ENCODE assay signal across 21 mouse cellular contexts in the genomic region with DNA sequence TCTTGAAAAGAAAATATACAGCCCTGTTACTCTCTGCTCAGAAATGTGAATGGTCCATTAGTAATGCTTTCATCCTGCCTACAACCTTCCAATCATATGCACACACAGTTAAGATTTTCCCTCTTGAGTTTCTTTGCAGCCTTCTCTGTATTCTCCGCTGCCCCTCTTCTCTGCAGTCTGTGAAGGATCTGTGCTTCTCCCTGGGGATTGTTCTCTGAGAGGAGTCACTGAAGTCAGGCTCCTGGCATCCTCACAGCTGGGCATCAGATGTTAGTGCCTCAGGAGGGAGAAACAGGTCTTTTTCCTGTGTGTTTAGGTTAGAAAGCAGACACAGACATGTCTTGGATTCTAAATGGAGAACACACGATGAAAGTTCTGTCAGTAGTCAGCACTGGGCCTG.
DNase-seq lines count a peak whose midpoint lies in the region; ATAC-seq lines count a peak whose summit lies in the region.
"Had no signal": no experiment of that assay in that cellular context is flagged by ENCODE, and none has a peak within 500 bp of the region (broad histone marks: within the 10 kb centered on the region; RNA-seq: fewer than 3 reads in every experiment).

No protein-coding gene starts in this region.

- no peaks in the 10 kb centered on the region for H3K27me3 ChIP-seq in hindbrain, embryonic 10.5 days (ENCODE audit: insufficient read depth, poor library complexity, severe bottlenecking)
- H3K27me3 ChIP-seq in hindbrain, embryonic 13.5 days, result no peaks in the 10 kb centered on the region
- H3K27me3 ChIP-seq in midbrain, embryonic 14.5 days (ENCODE audit: control insufficient read depth, insufficient read depth, low read length), result no peaks in the 10 kb centered on the region
- no peaks in the 10 kb centered on the region for H3K27me3 ChIP-seq in midbrain, embryonic 11.5 days (ENCODE audit: control insufficient read depth, insufficient read depth, low read length)
- H3K27me3 ChIP-seq: embryonic facial prominence, embryonic 12.5 days; forebrain, embryonic 12.5 days; heart, embryonic 15.5 days had no signal

- H3K4me2 ChIP-seq in hindbrain, embryonic 13.5 days, result no peak overlapping the region
- no peak overlapping the region for H3K4me2 ChIP-seq in midbrain, embryonic 14.5 days (ENCODE audit: low read length)
- H3K4me2 ChIP-seq in midbrain, embryonic 11.5 days, result no peak overlapping the region
- H3K4me2 ChIP-seq: embryonic facial prominence, embryonic 12.5 days; forebrain, embryonic 12.5 days; heart, embryonic 11.5 days; heart, embryonic 15.5 days had no signal

- 54% methylated on average over 2 of the region's 2 CpGs for WGBS in hindbrain, embryonic 10.5 days
- 64% methylated on average over 2 of the region's 2 CpGs for WGBS in hindbrain, embryonic 13.5 days
- WGBS in midbrain, embryonic 14.5 days, result 71% methylated on average over 2 of the region's 2 CpGs
- WGBS in midbrain, embryonic 11.5 days, result 59% methylated on average over 2 of the region's 2 CpGs

- DNase-seq in hindbrain, embryonic 10.5 days (ENCODE audit: low spot score), result peak; percentile 4
- DNase-seq in midbrain, embryonic 14.5 days, result peak; percentile 2
- no peak for DNase-seq in midbrain, embryonic 11.5 days (ENCODE audit: low spot score, missing footprints)
- peak; percentile 44 for DNase-seq in embryo, embryonic 11 days
- no peak for DNase-seq in gastrocnemius, adult 8-10 months (ENCODE audit: low spot score in 2 of 2)
- no peak for DNase-seq in layer of hippocampus, adult 9-11 months
- DNase-seq: adrenal gland, postnatal 14 days; cerebellum, adult 18-20 months; cerebellum, adult 9-11 months; gastrocnemius, postnatal 14 days; heart, adult 2 months; heart, postnatal 14 days had no signal

- H3K4me3 ChIP-seq in hindbrain, embryonic 10.5 days, result no peak overlapping the region
- no peak overlapping the region for H3K4me3 ChIP-seq in hindbrain, embryonic 13.5 days
- H3K4me3 ChIP-seq in midbrain, embryonic 14.5 days (replicated peaks; ENCODE audit: low read depth, low read length), result no peak overlapping the region
- H3K4me3 ChIP-seq in midbrain, embryonic 11.5 days (ENCODE audit: low read depth, low read length), result no peak overlapping the region
- H3K4me3 ChIP-seq: embryonic facial prominence, embryonic 12.5 days; forebrain, embryonic 12.5 days; heart, adult 2 months; heart, embryonic 15.5 days had no signal

- H3K9me3 ChIP-seq in hindbrain, embryonic 10.5 days, result no peaks in the 10 kb centered on the region
- H3K9me3 ChIP-seq in hindbrain, embryonic 13.5 days, result no peaks in the 10 kb centered on the region
- H3K9me3 ChIP-seq in midbrain, embryonic 14.5 days (ENCODE audit: control insufficient read depth, low read length), result no peaks in the 10 kb centered on the region
- no peaks in the 10 kb centered on the region for H3K9me3 ChIP-seq in midbrain, embryonic 11.5 days (ENCODE audit: control insufficient read depth, low read length)
- H3K9me3 ChIP-seq: embryonic facial prominence, embryonic 12.5 days; forebrain, embryonic 12.5 days; heart, embryonic 15.5 days had no signal

- no peak for ATAC-seq in hindbrain, embryonic 13.5 days (ENCODE audit: low FRiP score)
- ATAC-seq in midbrain, embryonic 14.5 days (ENCODE audit: low FRiP score, low TSS enrichment), result no peak
- ATAC-seq in midbrain, embryonic 11.5 days (ENCODE audit: low FRiP score), result no peak
- ATAC-seq: activated CD4-positive, CD25-positive, alpha-beta regulatory T cell, adult 4 months; forebrain, embryonic 16.5 days; hindbrain, postnatal 0 days; Patski had no signal

- no peaks in the 10 kb centered on the region for H3K4me1 ChIP-seq in hindbrain, embryonic 10.5 days (replicated peaks)
- no peaks in the 10 kb centered on the region for H3K4me1 ChIP-seq in hindbrain, embryonic 13.5 days (replicated peaks)
- no peaks in the 10 kb centered on the region for H3K4me1 ChIP-seq in midbrain, embryonic 14.5 days (ENCODE audit: control insufficient read depth, insufficient read depth, low read length)
- H3K4me1 ChIP-seq in midbrain, embryonic 11.5 days (ENCODE audit: control insufficient read depth, insufficient read depth, low read length), result no peaks in the 10 kb centered on the region
- H3K4me1 ChIP-seq: forebrain, embryonic 12.5 days; heart, embryonic 15.5 days had no signal

- no peak overlapping the region for H3K9ac ChIP-seq in hindbrain, embryonic 13.5 days
- H3K9ac ChIP-seq in midbrain, embryonic 14.5 days (replicated peaks; ENCODE audit: low read length), result no peak overlapping the region
- no peak overlapping the region for H3K9ac ChIP-seq in midbrain, embryonic 11.5 days (ENCODE audit: low read length)
- H3K9ac ChIP-seq: embryonic facial prominence, embryonic 12.5 days; forebrain, embryonic 12.5 days; heart, embryonic 15.5 days had no signal

- H3K36me3 ChIP-seq in hindbrain, embryonic 10.5 days, result no peaks in the 10 kb centered on the region
- H3K36me3 ChIP-seq in hindbrain, embryonic 13.5 days, result no peaks in the 10 kb centered on the region
- H3K36me3 ChIP-seq in midbrain, embryonic 14.5 days (ENCODE audit: control insufficient read depth, insufficient read depth, low read length), result no peaks in the 10 kb centered on the region
- no peaks in the 10 kb centered on the region for H3K36me3 ChIP-seq in midbrain, embryonic 11.5 days (ENCODE audit: control insufficient read depth, insufficient read depth, low read length)
- H3K36me3 ChIP-seq: embryonic facial prominence, embryonic 12.5 days; forebrain, embryonic 12.5 days; heart, embryonic 15.5 days had no signal

- no peak overlapping the region for H3K27ac ChIP-seq in hindbrain, embryonic 10.5 days
- no peak overlapping the region for H3K27ac ChIP-seq in hindbrain, embryonic 13.5 days
- no peak overlapping the region for H3K27ac ChIP-seq in midbrain, embryonic 14.5 days (replicated peaks; ENCODE audit: low read depth, low read length)
- no peak overlapping the region for H3K27ac ChIP-seq in midbrain, embryonic 11.5 days (ENCODE audit: low read depth, low read length)
- H3K27ac ChIP-seq: embryonic facial prominence, embryonic 12.5 days; forebrain, embryonic 12.5 days; heart, adult 2 months; heart, embryonic 15.5 days; hindbrain, postnatal 0 days had no signal

Comparison
In these comparisons a context has a peak if more than half of its experiments do, and no peak if none do; other contexts are left out.
1. DNase-seq: peak in hindbrain, embryonic 10.5 days (single experiment), midbrain, embryonic 14.5 days (single experiment) and embryo, embryonic 11 days (single experiment); none in midbrain, embryonic 11.5 days (single experiment), gastrocnemius, adult 8-10 months (0 of 2) and layer of hippocampus, adult 9-11 months (single experiment).